Mouse (Mus musculus) CH12.LX (cell line): ENCODE data around the gene Gm21981. TPM values are rescaled to one million over a fixed set of nuclear protein-coding genes. Genes with fewer than 3 reads are reported as not detected.
A peak's percentile ranks its signal among the peaks of the same experiment; 100 is the strongest.

Source experiments
- DNase-seq: peaks from one replicate; pipeline ENCODE4 v3.0.0-alpha.2; 2013; ENCODE audit errors: extremely low read depth
- H3K27ac ChIP-seq: 2 replicates; pipeline ENCODE4 v1.5.1; 2012; ENCODE audit warnings: low read depth, mild to moderate bottlenecking, control low read depth, moderate library complexity; ENCODE audit not compliant: insufficient read depth
- H3K27me3 ChIP-seq: replicated peaks from 2 replicates; pipeline ENCODE3; 2012; ENCODE audit warnings: inconsistent platforms
- H3K36me3 ChIP-seq, 2 experiments: replicated peaks in 1 of 2; 2 replicates each; pipeline versions ENCODE3 to v1.6.1; 2012; ENCODE audit warnings: inconsistent platforms in 1 of 2, low read length in 1 of 2, mild to moderate bottlenecking in 1 of 2, mixed read lengths in 1 of 2, moderate library complexity in 1 of 2; ENCODE audit not compliant: control insufficient read depth in 1 of 2, insufficient read depth in 1 of 2
- H3K4me1 ChIP-seq, 2 experiments: 2 replicates each; pipeline ENCODE4 v1.6.1; 2012; ENCODE audit warnings: inconsistent platforms in 1 of 2, moderate library complexity in 1 of 2; ENCODE audit not compliant: insufficient read depth in 2 of 2, control insufficient read depth in 1 of 2
- H3K4me2 ChIP-seq: 2 replicates; pipeline ENCODE4 v1.6.1; 2012; ENCODE audit warnings: low read depth, mild to moderate bottlenecking, control low read depth; ENCODE audit not compliant: poor library complexity, insufficient read depth, severe bottlenecking
- H3K4me3 ChIP-seq, 3 experiments: fragments of 150-350 bp in 1 of 3; sonication (generic) in 1 of 3; replicated peaks in 1 of 3; 2 replicates each; pipeline versions ENCODE3 to v1.5.1; 2011 to 2012; ENCODE audit warnings: low read depth in 2 of 3, low read length in 2 of 3, mild to moderate bottlenecking in 2 of 3, moderate library complexity in 2 of 3, control low read depth in 1 of 3, improper control_type of control experiment in 1 of 3, inconsistent platforms in 1 of 3, mixed read lengths in 1 of 3; ENCODE audit not compliant: poor library complexity in 1 of 3
- H3K79me2 ChIP-seq: replicated peaks from 2 replicates; pipeline ENCODE4 v1.6.1; 2012; ENCODE audit warnings: mild to moderate bottlenecking, moderate library complexity; ENCODE audit not compliant: control insufficient read depth, poor library complexity, insufficient read depth, severe bottlenecking; ENCODE audit errors: extremely low read depth
- H3K9ac ChIP-seq: 2 replicates; pipeline ENCODE4 v1.6.1; 2012; ENCODE audit warnings: low read depth, mild to moderate bottlenecking, control low read depth, moderate library complexity; ENCODE audit not compliant: insufficient read depth
- H3K9me3 ChIP-seq: replicated peaks from 2 replicates; pipeline ENCODE3; 2012; ENCODE audit warnings: low read length, inconsistent platforms, mixed read lengths
- CTCF ChIP-seq, 2 experiments: IDR thresholded peaks in 1 of 2; conservative IDR thresholded peaks in 1 of 2; 2 replicates each; pipeline ENCODE4 v1.5.1; 2011 to 2012; ENCODE audit warnings: low read depth in 2 of 2, low read length in 2 of 2, improper control_type of control experiment in 1 of 2, inconsistent platforms in 1 of 2, mild to moderate bottlenecking in 1 of 2, moderate library complexity in 1 of 2
- ELF1 ChIP-seq: IDR thresholded peaks from 2 replicates; pipeline ENCODE4 v1.6.1; 2014; ENCODE audit warnings: low read depth, mild to moderate bottlenecking, inconsistent platforms, low read length, improper control_type of control experiment
- EP300 ChIP-seq: IDR thresholded peaks from 2 replicates; pipeline ENCODE4 v1.6.1; 2011; ENCODE audit warnings: low read length, improper control_type of control experiment
- GABPA ChIP-seq: IDR thresholded peaks from 2 replicates; pipeline ENCODE4 v1.6.1; 2012; ENCODE audit warnings: low read depth, low read length, improper control_type of control experiment, inconsistent platforms; ENCODE audit not compliant: insufficient replicate concordance
- MEF2A ChIP-seq: IDR thresholded peaks from 2 replicates; pipeline ENCODE4 v1.6.1; 2014; ENCODE audit warnings: low read depth, mild to moderate bottlenecking, inconsistent platforms, low read length, improper control_type of control experiment, borderline replicate concordance
- MXI1 ChIP-seq: IDR thresholded peaks from 2 replicates; pipeline ENCODE4 v1.6.1; 2011; ENCODE audit warnings: mild to moderate bottlenecking, low read depth, low read length, improper control_type of control experiment
- NRF1 ChIP-seq: IDR thresholded peaks from 2 replicates; pipeline ENCODE4 v1.6.1; 2014; ENCODE audit warnings: low read depth, mild to moderate bottlenecking, inconsistent platforms, low read length, improper control_type of control experiment, moderate library complexity
- PAX5 ChIP-seq: IDR thresholded peaks from 2 replicates; pipeline ENCODE4 v1.6.1; 2012; ENCODE audit warnings: low read length, inconsistent platforms, mixed read lengths
- RAD21 ChIP-seq: IDR thresholded peaks from 2 replicates; pipeline ENCODE4 v1.6.1; 2011; ENCODE audit warnings: low read depth, mild to moderate bottlenecking, low read length, improper control_type of control experiment, moderate library complexity
- RCOR1 ChIP-seq: conservative IDR thresholded peaks from 2 replicates; pipeline ENCODE4 v1.6.1; 2012; ENCODE audit warnings: low read depth, mild to moderate bottlenecking, inconsistent platforms, low read length, improper control_type of control experiment
- SIN3A ChIP-seq: IDR thresholded peaks from 2 replicates; pipeline ENCODE4 v1.6.1; 2012; ENCODE audit warnings: low read length, improper control_type of control experiment, inconsistent platforms
- SMC3 ChIP-seq: IDR thresholded peaks from 2 replicates; pipeline ENCODE4 v1.6.1; 2011; ENCODE audit warnings: low read depth, low read length, improper control_type of control experiment
- UBTF ChIP-seq: IDR thresholded peaks from 2 replicates; pipeline ENCODE4 v1.6.1; 2012; ENCODE audit warnings: low read depth, mild to moderate bottlenecking, inconsistent platforms, low read length, improper control_type of control experiment, moderate library complexity
- ZC3H11A ChIP-seq: IDR thresholded peaks from 2 replicates; pipeline ENCODE4 v1.6.1; 2012; ENCODE audit warnings: low read depth, mild to moderate bottlenecking, inconsistent platforms, low read length, improper control_type of control experiment
- ZMIZ1 ChIP-seq: IDR thresholded peaks from 2 replicates; pipeline ENCODE4 v1.6.1; 2012; ENCODE audit warnings: low read depth, mild to moderate bottlenecking, inconsistent platforms, low read length, improper control_type of control experiment
- dilution Hi-C: fragments of 300-500 bp; cut with MboI; formaldehyde crosslinking; loops from 2 replicates; pipeline ENCODE4 v1.14.3; 2020; ENCODE audit warnings: low sequenced_read_pairs; ENCODE audit not compliant: extremely low pct_unique_long_range_greater_than_20kb, extremely low pct_ligation_motif_present
- in situ Hi-C: fragments of 300-500 bp; cut with MboI; formaldehyde crosslinking; loops from 3 replicates; pipeline ENCODE4 v1.14.3; 2019; ENCODE audit warnings: low sequenced_read_pairs, low pct_ligation_motif_present, low pct_unique_long_range_greater_than_20kb, mixed read lengths
- polyA plus RNA-seq: library from polyadenylated mRNA; unstranded; fragments of >175 nt; gene quantifications from 2 replicates; pipeline ENCODE4 v1.2.1, GENCODE M21; 2012; ENCODE audit warnings: low read depth; ENCODE audit not compliant: insufficient read length
- total RNA-seq, 2 experiments: library from RNA; depleted of rRNA; stranded (reverse); fragments of 300-350 nt in 1 of 2; fragments of >200 nt in 1 of 2; gene quantifications; 2 replicates each; pipeline ENCODE4 v1.2.3; 2012 to 2014

The Gm21981 gene
- total RNA-seq (2012; rRNA removed) (0.25 and 0.59 TPM in 2 replicates), total RNA-seq (2014; rRNA removed) (0.11 and 0.12 TPM in 2 replicates), polyA plus RNA-seq (0.15 TPM in 1 of 2 replicates, not detected in the other)

DNA sequence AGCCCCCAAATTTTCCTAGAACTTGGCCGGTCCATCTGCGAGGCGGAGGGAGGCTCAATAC is at the start of gene Gm21981:
Gene Gm21981, minus strand, starts transcription at position 14 of the 61 bp plus-strand sequence.
- Histone ChIP-seq H3K27me3 (peaks cover 80% of the 10 kb centered on the region), H3K9me3 (no peaks in the 10 kb centered on the region), H3K4me1 (peaks cover 2 to 12% of the 10 kb centered on the region in 2 experiments; a peak in 3 of 4 replicates), H3K4me2 (peak within 1 kb of the TSS; percentile 83), H3K9ac (peak within 1 kb of the TSS; percentile 98), H3K36me3 (no peaks in the 10 kb centered on the region), H3K4me3 (peak within 1 kb of the TSS; percentile 34 to 74 (median 61)), H3K79me2 (no peaks in the 10 kb centered on the region), H3K27ac (no peak within 1 kb of the TSS)
- TF ChIP-seq SIN3A (no peak), ZC3H11A (no peak), PAX5 (no peak), UBTF (no peak), ELF1 (no peak), MXI1 (no peak), GABPA (no peak), RCOR1 (no peak), EP300 (no peak)
- no peak for DNase-seq
- dilution Hi-C loops (no loop called here), in situ Hi-C loops (no loop called here)

DNA sequence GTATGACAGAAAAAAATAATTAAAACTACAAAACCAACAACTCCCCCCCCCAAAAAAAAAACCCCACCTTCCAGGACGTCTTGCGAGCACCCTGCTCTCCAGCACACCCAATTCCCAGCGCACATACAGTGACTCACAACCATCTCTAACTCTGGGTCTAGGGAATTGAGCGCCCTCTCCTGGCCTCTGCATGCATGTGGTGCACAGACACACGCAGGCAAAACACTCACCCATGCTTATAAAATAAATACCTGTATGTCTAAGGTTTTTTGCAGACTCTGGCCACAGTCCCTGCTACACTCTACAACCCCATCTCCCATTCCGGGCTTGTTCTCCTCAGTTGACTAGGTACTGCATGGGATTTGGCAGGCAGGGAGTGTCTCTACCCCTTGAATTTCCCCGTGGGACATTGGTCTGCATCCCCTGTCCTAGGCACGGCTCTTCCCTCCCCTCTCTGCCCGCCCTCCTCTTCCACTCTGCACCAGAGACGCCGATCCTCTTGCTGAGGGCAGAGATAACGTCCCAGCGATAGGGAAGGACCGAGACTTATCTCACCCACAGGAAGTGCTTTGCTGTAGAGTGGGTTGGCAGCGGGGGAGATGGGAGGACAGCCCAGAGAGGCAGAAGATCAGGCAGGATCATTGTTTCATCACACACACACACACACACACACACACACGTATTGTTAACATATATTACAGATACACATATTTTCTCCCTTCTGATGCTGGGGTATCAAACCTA is 48.9 kb upstream of the Gm21981 start:
- no peak overlapping the region for H3K4me3 ChIP-seq
- H3K27ac ChIP-seq: no peak overlapping the region
- peaks cover 34% of the 10 kb centered on the region for H3K79me2 ChIP-seq
- in situ Hi-C loops: no loop called here
- peaks cover 15 to 49% of the 10 kb centered on the region in 2 experiments for H3K4me1 ChIP-seq
- H3K27me3 ChIP-seq: no peaks in the 10 kb centered on the region
- dilution Hi-C loops: no loop called here
- peaks cover 19% of the 10 kb centered on the region for H3K9me3 ChIP-seq
- H3K4me2 ChIP-seq: no peak overlapping the region
- no peak overlapping the region for H3K9ac ChIP-seq
- no peak for DNase-seq
- TF ChIP-seq ZMIZ1 (no peak), NRF1 (no peak), MEF2A (no peak), CTCF (conservative IDR thresholded peaks at IDR 0.05 in 1 of 2, IDR thresholded peaks at IDR 0.05 in 1 of 2; ENCODE audit: low read depth in 2 of 2, low read length in 2 of 2) (peak; percentile 22 to 33; a peak in 3 of 4 replicates)
- H3K36me3 ChIP-seq: peaks cover 5 to 48% of the 10 kb centered on the region in 2 experiments

DNA sequence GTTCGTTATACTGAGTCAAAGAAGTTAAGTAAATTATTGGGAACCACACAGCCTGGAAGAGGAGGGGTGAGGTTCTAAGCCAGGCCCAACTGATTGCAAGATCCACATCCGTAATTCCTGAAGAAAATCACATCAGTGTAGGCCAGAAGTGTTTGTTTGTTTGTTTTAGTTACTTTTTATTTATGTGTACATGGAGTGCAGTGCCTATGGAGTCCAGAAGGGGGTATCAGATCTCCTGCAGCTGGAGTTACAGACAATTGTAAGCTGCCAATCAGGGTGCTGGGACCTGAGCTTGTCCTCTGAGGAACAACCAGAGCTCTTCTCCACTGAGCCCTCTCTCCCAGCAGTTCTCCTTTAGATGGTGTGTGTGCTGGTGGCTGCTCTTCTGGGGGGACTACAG is 45.9 kb upstream of the Gm21981 start:
- in situ Hi-C loops: no loop called here
- Histone ChIP-seq H3K79me2 (peaks cover 29% of the 10 kb centered on the region), H3K36me3 (peaks cover 5 to 32% of the 10 kb centered on the region in 2 experiments), H3K9me3 (peaks cover 19% of the 10 kb centered on the region), H3K27ac (peak overlapping the region; percentile 99; the same call in 1 of the 2 replicates), H3K4me1 (peaks cover 12 to 37% of the 10 kb centered on the region in 2 experiments), H3K9ac (no peak overlapping the region), H3K4me2 (peak overlapping the region; percentile 78; the same call in 1 of the 2 replicates), H3K4me3 (no peak overlapping the region), H3K27me3 (no peaks in the 10 kb centered on the region)
- dilution Hi-C loops: no loop called here
- DNase-seq: no peak
- TF ChIP-seq RAD21: peak; percentile 38
- TF ChIP-seq CTCF (conservative IDR thresholded peaks at IDR 0.05 in 1 of 2, IDR thresholded peaks at IDR 0.05 in 1 of 2; ENCODE audit: low read depth in 2 of 2, low read length in 2 of 2): peak; percentile 36 to 45; a peak in 3 of 4 replicates
- peak; percentile 23; the same call in 1 of the 2 replicates for TF ChIP-seq SMC3
- no peak for TF ChIP-seq EP300
